Mouse (Mus musculus) stomach, embryonic 15.5 days (tissue): ENCODE measurements at regions not wholly inside any gene's neighbourhood (a gene's known extent, or its start where the extent isn't known, plus 50 kb on each side); places are given as distances from the start of the nearest gene placed in this dataset.

Experiments used
- ATAC-seq: fragments of 200-750 bp; cut with Nextera tagmentation; 2 replicates; pipeline ENCODE4 v1.8.0; 2017; ENCODE audit warnings: low read depth, moderate number of reproducible peaks, moderate TSS enrichment; ENCODE audit not compliant: insufficient read depth, low FRiP score
- H3K27ac ChIP-seq: fragments of 300-500 bp; sonication (generic); 2 replicates; pipeline ENCODE4 v1.5.1; 2015; ENCODE audit warnings: mild to moderate bottlenecking, inconsistent platforms
- H3K27me3 ChIP-seq: fragments of 300-500 bp; sonication (generic); replicated peaks from 2 replicates; pipeline ENCODE4 v1.6.1; 2015; ENCODE audit warnings: inconsistent platforms
- H3K36me3 ChIP-seq: fragments of 300-500 bp; sonication (generic); 2 replicates; pipeline ENCODE4 v1.6.1; 2015; ENCODE audit warnings: inconsistent platforms
- H3K4me1 ChIP-seq: fragments of 300-500 bp; sonication (generic); 2 replicates; pipeline ENCODE4 v1.6.1; 2015; ENCODE audit warnings: inconsistent platforms
- H3K4me2 ChIP-seq: fragments of 300-500 bp; sonication (generic); 2 replicates; pipeline ENCODE4 v1.6.1; 2015; ENCODE audit warnings: mild to moderate bottlenecking, inconsistent platforms
- H3K4me3 ChIP-seq: fragments of 300-500 bp; sonication (generic); replicated peaks from 2 replicates; pipeline ENCODE4 v1.5.1; 2015; ENCODE audit warnings: inconsistent platforms
- H3K9ac ChIP-seq: fragments of 300-500 bp; sonication (generic); 2 replicates; pipeline ENCODE4 v1.6.1; 2015; ENCODE audit warnings: inconsistent platforms
- H3K9me3 ChIP-seq: fragments of 300-500 bp; sonication (generic); 2 replicates; pipeline ENCODE4 v1.6.1; 2016; ENCODE audit warnings: inconsistent platforms
- WGBS: fragments of 180-500 bp; shearing (Covaris S2); methylation state at CpG from one replicate; pipeline ENCODE4 v1.1.7; 2015; 5-methylcytosine and 5-hydroxymethylcytosine counted together

DNA sequence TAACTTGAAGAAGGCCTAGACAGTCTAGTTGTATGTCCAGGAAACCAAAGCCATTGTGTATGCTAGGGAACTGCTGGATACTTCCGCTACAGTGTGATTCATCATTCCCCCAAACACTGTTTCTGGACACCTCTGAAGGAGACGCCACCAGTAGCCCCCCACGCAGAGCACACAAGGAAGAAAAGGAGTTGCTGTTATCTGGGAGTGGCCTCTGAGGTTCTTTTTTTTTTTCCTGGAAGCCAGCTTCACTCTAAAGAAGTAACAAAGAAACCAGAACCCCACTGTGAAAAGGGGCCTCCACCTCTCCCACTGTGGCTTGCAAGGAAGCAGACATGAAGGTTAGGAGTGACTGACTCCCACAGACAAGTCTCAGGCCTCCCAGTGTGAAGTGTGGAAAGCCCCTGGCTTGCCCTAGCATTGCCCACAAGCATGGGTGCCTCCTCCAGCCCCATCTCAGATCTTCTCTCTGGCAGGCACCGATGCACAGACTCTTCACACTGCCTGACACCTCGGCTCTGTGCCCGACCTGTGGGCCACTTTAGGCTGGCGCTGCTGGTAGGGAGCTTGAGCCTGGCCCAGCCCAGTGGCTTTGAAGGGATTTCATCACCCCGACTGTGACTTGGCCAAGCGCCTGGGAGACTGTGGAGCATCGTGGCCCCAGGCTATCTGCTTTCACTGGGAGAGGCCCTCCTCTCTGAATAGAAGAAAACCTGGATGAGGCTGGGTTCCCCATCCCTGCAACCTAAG, 181.8 kb upstream of the Hes1 start:
- Histone ChIP-seq H3K27me3 (no peaks in the 10 kb centered on the region), H3K27ac (peak overlapping the region; percentile 54; the same call in 1 of the 2 replicates), H3K4me1 (peaks cover 18% of the 10 kb centered on the region), H3K9ac (no peak overlapping the region), H3K36me3 (no peaks in the 10 kb centered on the region), H3K9me3 (no peaks in the 10 kb centered on the region), H3K4me3 (no peak overlapping the region), H3K4me2 (no peak overlapping the region)
- no peak for ATAC-seq
- 29% methylated on average over 10 of the region's 10 CpGs for WGBS

GRCm38 (mm10) chr16:29883252-29883992, 180.8 kb upstream of the Hes1 start:
- H3K9me3 ChIP-seq = no peaks in the 10 kb centered on the region
- ATAC-seq = peak; percentile 23; the same call in 1 of the 2 replicates
- no peak overlapping the region for H3K9ac ChIP-seq
- WGBS = 54% methylated on average over 10 of the region's 10 CpGs
- H3K27ac ChIP-seq = no peak overlapping the region
- H3K4me1 ChIP-seq = peaks cover 18% of the 10 kb centered on the region
- no peaks in the 10 kb centered on the region for H3K36me3 ChIP-seq
- no peak overlapping the region for H3K4me2 ChIP-seq
- H3K4me3 ChIP-seq = no peak overlapping the region
- no peaks in the 10 kb centered on the region for H3K27me3 ChIP-seq

- no peak overlapping the region for H3K4me2 ChIP-seq
- no peak for ATAC-seq
These were observed 179.3 kb upstream of the Hes1 start for GRCm38 (mm10) chr16:29884899-29885298.

DNA sequence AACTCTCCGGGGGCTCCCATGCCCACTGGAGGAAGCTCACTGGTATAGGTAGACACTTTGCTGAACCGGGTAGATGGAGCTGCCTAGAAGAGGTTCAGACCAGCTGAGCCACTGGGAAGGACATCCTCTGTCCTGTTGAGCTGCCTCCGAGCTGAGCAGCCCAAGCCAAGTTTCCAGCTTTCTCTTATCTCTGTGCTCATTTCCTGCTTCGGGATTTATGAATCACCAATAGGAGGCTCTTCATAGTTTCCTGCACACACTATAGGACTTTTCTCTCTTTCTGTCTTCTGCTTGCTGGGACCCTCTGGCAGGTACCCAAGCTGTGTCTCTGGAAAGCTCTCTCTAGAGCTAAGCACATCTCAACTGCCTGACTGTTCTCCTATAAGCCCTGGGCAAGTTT, 177.4 kb upstream of the Hes1 start:
- H3K9ac ChIP-seq = no peak overlapping the region
- 60% methylated on average over 4 of the region's 4 CpGs for WGBS
- H3K4me3 ChIP-seq = no peak overlapping the region
- no peak overlapping the region for H3K4me2 ChIP-seq
- peaks cover 12% of the 10 kb centered on the region; the same call in 1 of the 2 replicates for H3K4me1 ChIP-seq
- H3K36me3 ChIP-seq = no peaks in the 10 kb centered on the region
- no peak overlapping the region for H3K27ac ChIP-seq
- no peaks in the 10 kb centered on the region for H3K9me3 ChIP-seq
- H3K27me3 ChIP-seq = no peaks in the 10 kb centered on the region
- ATAC-seq = no peak

More at GRCm38 (mm10) chr16:29884899-29885298, 179.3 kb upstream of the Hes1 start:
- no peak overlapping the region for H3K27ac ChIP-seq
- no peaks in the 10 kb centered on the region for H3K9me3 ChIP-seq
- H3K4me1 ChIP-seq = peaks cover 18% of the 10 kb centered on the region
- H3K27me3 ChIP-seq = no peaks in the 10 kb centered on the region
- WGBS = 81% methylated on average over 4 of the region's 4 CpGs
- H3K4me3 ChIP-seq = no peak overlapping the region
- no peaks in the 10 kb centered on the region for H3K36me3 ChIP-seq
- no peak overlapping the region for H3K9ac ChIP-seq

GRCm38 (mm10) chr16:29889346-29889745, 174.8 kb upstream of the Hes1 start:
- Histone ChIP-seq H3K4me3 (no peak overlapping the region), H3K36me3 (no peaks in the 10 kb centered on the region), H3K4me1 (peaks cover 8% of the 10 kb centered on the region)

DNA sequence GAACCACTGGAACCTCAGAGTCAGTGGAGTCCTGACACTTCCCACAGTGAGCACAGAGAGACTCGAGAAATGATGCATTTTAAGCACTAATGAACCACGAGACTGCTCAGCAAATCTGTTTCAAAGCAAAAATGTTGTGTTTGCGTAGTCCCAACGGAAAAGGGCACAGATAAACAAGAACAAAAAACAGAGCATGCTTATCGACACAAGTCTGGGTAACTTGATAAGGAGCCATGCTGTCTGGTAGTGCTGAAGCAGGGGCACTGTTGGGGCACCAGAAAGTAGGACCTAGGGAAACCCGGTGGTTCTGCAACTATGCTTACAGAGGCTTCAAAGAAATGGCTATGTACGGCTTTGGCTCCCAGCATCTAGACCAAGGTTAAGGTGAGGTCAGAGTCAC, 172.7 kb upstream of the Hes1 start:
- ATAC-seq = 0 out of 2 replicates have a peak, but pooled peaks have one; percentile 10

More at GRCm38 (mm10) chr16:29889346-29889745, 174.8 kb upstream of the Hes1 start:
- H3K9ac ChIP-seq = no peak overlapping the region
- no peaks in the 10 kb centered on the region for H3K27me3 ChIP-seq
- no peak overlapping the region for H3K27ac ChIP-seq
- ATAC-seq = no peak
- H3K4me2 ChIP-seq = no peak overlapping the region
- WGBS = 44% methylated on average over 4 of the region's 4 CpGs
- no peaks in the 10 kb centered on the region for H3K9me3 ChIP-seq

GRCm38 (mm10) chr16:29893871-29894828, 170.0 kb upstream of the Hes1 start:
- Histone ChIP-seq H3K27ac (peak overlapping the region; percentile 8; the same call in 1 of the 2 replicates), H3K9me3 (no peaks in the 10 kb centered on the region), H3K4me2 (peak overlapping the region; percentile 8; the same call in 1 of the 2 replicates), H3K27me3 (no peaks in the 10 kb centered on the region), H3K36me3 (no peaks in the 10 kb centered on the region), H3K4me1 (peaks cover 12% of the 10 kb centered on the region), H3K9ac (no peak overlapping the region), H3K4me3 (no peak overlapping the region)
- no peak for ATAC-seq
- 34% methylated on average over 21 of the region's 21 CpGs for WGBS

More for the DNA sequence above, 172.7 kb upstream of the Hes1 start:
- Histone ChIP-seq H3K9me3 (no peaks in the 10 kb centered on the region), H3K4me2 (no peak overlapping the region), H3K36me3 (no peaks in the 10 kb centered on the region), H3K4me1 (peaks cover 12% of the 10 kb centered on the region), H3K27ac (no peak overlapping the region), H3K4me3 (no peak overlapping the region), H3K27me3 (no peaks in the 10 kb centered on the region), H3K9ac (no peak overlapping the region)
- 48% methylated on average over 7 of the region's 7 CpGs for WGBS

- no peak overlapping the region for H3K9ac ChIP-seq
- H3K9me3 ChIP-seq = no peaks in the 10 kb centered on the region
- no peaks in the 10 kb centered on the region for H3K27me3 ChIP-seq
- no peak overlapping the region for H3K27ac ChIP-seq
- ATAC-seq = peak; percentile 79
- no peak overlapping the region for H3K4me3 ChIP-seq
- H3K36me3 ChIP-seq = no peaks in the 10 kb centered on the region
- WGBS = 56% methylated on average over 4 of the region's 4 CpGs
- no peak overlapping the region for H3K4me2 ChIP-seq
- peaks cover 12% of the 10 kb centered on the region for H3K4me1 ChIP-seq
These were observed 167.8 kb upstream of the Hes1 start for GRCm38 (mm10) chr16:29896393-29896792.

DNA sequence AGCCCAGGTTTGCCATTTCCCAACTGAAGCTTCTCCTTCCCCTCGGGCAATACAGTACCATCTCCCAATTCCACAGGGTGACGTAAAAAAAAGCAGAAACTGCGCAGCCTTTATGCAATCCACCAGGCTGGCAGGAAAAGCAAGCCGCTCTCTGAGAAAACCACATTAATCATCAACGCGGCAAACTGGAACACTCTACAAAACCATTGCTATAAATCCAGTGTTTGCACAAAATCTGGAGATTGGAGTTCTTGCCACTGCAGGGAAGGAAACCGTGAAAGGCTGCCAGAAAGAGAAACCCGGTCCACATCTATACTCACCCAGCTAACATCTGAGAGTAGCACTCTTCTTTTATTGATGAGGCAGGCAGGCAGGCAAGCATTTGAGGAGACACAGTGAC, 160.7 kb upstream of the Hes1 start:
- Histone ChIP-seq H3K27me3 (no peaks in the 10 kb centered on the region), H3K36me3 (no peaks in the 10 kb centered on the region), H3K4me1 (peaks cover 25% of the 10 kb centered on the region), H3K4me2 (no peak overlapping the region), H3K4me3 (no peak overlapping the region), H3K9me3 (no peaks in the 10 kb centered on the region), H3K27ac (peak overlapping the region; percentile 64), H3K9ac (no peak overlapping the region)
- WGBS = 16% methylated on average over 8 of the region's 8 CpGs
- ATAC-seq = peak; percentile 54; the same call in 1 of the 2 replicates

DNA sequence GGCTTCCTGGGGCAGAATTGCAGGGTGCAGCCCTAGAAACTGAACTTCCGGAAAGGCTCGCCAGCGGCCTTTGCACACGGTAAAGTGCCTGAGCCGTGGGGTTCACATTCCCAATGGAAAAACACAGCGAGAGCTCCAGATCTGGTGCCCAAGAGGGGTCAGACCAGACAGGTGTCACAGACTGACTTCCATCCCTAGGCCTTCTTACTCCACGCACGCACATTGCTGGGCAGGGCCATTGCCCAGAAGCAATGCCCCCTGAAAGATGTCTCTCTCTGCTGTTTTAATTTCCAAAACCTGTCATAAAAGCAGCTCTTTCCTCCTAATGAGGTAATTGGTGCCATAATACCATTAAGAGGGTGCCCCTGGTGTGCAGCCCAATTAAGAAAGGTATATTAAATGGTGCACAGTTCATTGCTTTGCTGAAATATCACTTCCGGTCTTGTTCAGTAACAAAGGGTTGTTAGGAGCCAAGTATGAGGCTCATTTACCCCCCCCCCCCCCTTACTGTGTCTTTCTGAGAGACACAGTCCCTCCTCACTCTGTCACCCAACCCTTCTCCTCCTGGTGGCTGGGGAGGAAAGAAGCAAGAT, 159.9 kb upstream of the Hes1 start:
- Histone ChIP-seq H3K36me3 (no peaks in the 10 kb centered on the region), H3K4me3 (no peak overlapping the region), H3K27me3 (no peaks in the 10 kb centered on the region), H3K9me3 (no peaks in the 10 kb centered on the region), H3K4me2 (no peak overlapping the region), H3K9ac (no peak overlapping the region), H3K27ac (peak overlapping the region; percentile 64), H3K4me1 (peaks cover 25% of the 10 kb centered on the region)
- 58% methylated on average over 9 of the region's 9 CpGs for WGBS
- ATAC-seq = no peak

DNA sequence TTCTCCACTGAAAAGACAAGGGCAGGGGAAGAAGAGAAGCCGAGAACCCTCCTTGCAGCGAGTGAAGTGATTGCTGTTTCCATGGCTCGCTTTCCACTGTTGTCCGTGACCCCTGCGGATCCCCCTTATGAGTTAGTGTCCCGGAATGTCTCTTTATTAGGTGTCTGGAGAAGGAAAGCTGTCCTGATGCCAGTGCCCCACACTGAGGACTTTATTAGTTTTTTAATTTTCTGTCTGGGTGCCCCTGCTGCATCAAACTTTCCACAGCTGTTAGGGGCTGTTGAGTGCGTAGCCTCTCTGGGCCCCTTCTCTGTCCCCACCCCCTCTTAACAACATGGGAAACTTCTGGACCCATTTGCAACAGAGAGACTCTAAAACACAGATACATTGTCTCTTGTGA, 156.9 kb upstream of the Hes1 start:
- no peak for ATAC-seq

More for the DNA sequence above, 156.9 kb upstream of the Hes1 start:
- Histone ChIP-seq H3K9me3 (no peaks in the 10 kb centered on the region), H3K4me2 (no peak overlapping the region), H3K27ac (no peak overlapping the region), H3K27me3 (no peaks in the 10 kb centered on the region), H3K4me3 (no peak overlapping the region), H3K4me1 (peaks cover 25% of the 10 kb centered on the region), H3K36me3 (no peaks in the 10 kb centered on the region), H3K9ac (no peak overlapping the region)
- WGBS = 74% methylated on average over 7 of the region's 7 CpGs
